Mouse (Mus musculus) G1E (cell line): ENCODE results near the gene Ctnnbip1.

Experiments used
- CTCF ChIP-seq: IDR thresholded peaks from 2 replicates; pipeline ENCODE4 v1.5.1; 2012; ENCODE audit warnings: low read depth, low read length, inconsistent platforms, mixed read lengths
- GATA1 ChIP-seq: IDR thresholded peaks from 2 replicates; pipeline ENCODE4 v1.6.1; 2012; ENCODE audit warnings: borderline replicate concordance, low read length, inconsistent platforms, mixed read lengths
- GATA2 ChIP-seq: IDR thresholded peaks from 2 replicates; pipeline ENCODE4 v1.6.1; 2012; ENCODE audit warnings: low read depth, low read length, inconsistent platforms, borderline replicate concordance
- TAL1 ChIP-seq: conservative IDR thresholded peaks from 2 replicates; pipeline ENCODE4 v1.6.1; 2012; ENCODE audit warnings: low read depth, low read length, inconsistent platforms, mixed read lengths

DNA sequence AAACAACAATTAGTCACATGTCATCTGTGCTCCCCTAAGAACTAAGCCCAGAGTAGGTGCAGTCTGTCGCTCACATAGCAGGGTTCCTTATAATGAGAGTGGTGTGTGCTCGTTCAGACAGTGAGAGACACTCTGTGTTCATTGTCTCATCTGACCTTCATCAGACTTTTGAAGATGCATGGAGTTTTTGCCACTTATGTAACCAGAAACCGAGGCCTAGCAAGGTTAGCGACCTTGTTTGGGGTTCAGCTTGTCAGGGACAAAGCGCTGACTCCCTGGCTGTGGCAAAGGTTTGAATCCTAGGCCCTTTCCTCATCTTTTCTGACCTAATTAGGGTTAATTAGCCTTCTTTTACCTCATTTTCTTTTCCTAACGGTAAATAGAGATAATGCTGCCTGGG, 5.9 kb downstream of the Ctnnbip1 start:
- TF ChIP-seq CTCF (no peak), TAL1 (no peak), GATA2 (no peak), GATA1 (no peak)
